Mouse (Mus musculus): ENCODE results near the gene Mars.

Gene Mars

DNA sequence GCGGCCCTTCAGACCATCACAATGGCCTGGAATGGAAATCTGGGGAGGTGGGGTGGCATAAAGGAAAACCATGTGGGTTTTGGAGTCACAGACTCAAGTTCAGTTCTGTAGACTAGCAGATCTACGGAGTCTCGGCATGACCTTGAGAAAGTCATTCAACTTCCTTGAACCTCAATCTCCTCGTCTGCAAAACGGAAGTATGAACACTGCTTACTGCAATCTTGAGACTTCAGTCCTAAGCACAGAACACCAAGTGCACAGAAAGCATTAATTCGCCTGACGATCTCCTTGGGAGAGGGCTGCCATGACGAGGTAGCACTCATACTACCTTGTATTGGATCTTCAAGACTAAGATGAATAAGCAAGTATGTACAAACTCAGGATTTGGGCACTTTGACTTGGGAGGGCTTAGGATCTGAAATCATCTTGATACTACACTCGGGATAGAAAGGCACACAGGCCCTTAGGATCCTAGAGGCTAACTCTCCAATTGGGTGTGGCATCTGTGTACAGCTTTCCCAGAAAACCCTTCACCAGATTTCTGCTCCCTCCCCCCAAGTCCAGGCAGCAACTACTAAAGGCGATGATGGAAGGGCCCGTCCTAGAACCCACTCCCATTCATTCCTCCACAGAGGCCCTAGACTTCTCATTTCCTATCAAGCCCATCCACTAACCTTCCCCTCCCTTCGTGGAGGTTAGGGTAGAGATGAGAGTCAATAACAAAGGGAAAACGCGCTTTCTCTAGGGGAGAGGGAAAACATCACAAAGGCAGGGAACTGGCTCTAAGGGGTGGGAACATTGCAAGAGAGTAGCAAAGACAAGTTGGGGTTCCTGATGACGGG lies 49.7 kb downstream of the Mars start:
- no peak for DNase-seq

DNA sequence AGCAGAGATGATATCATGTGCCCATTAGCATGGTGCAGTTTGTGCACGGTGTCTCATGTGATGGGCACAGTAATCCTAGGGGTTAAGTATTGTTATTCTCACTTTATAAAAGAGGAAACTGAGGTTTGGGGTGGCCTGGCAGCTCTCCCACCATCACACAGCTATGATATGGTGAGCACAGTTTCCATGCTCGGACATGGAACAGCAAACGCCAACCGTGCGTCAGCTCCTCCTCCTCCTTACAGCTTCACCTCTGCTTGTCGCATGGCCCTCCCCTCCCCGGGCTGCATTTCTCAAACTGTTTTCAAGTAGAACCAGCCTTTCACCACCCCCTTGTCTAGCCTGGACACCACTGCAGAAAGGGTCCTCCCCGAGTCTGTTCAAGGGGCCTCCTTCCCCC lies 53.1 kb downstream of the Mars start:
- DNase-seq, result no peak

DNA sequence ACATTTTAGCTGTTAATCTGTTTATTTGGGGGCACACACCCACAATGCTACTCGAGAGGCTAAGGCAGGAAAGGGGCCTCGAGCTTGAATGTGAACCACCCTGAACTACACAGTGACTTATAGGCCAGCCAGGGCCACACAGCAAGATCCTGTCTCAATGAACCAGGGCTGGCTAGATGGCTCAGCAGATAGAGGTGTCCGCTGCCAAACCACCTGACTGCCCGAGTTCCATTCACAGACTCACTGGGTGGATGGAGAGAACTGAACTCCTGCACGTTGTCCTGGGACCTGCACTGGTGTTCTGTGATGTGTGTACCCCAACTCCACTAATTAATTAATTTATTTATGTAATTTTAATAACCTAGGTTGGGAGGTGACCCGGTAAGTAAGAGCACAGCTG lies 53.8 kb downstream of the Mars start:
- DNase-seq, result no peak

DNA sequence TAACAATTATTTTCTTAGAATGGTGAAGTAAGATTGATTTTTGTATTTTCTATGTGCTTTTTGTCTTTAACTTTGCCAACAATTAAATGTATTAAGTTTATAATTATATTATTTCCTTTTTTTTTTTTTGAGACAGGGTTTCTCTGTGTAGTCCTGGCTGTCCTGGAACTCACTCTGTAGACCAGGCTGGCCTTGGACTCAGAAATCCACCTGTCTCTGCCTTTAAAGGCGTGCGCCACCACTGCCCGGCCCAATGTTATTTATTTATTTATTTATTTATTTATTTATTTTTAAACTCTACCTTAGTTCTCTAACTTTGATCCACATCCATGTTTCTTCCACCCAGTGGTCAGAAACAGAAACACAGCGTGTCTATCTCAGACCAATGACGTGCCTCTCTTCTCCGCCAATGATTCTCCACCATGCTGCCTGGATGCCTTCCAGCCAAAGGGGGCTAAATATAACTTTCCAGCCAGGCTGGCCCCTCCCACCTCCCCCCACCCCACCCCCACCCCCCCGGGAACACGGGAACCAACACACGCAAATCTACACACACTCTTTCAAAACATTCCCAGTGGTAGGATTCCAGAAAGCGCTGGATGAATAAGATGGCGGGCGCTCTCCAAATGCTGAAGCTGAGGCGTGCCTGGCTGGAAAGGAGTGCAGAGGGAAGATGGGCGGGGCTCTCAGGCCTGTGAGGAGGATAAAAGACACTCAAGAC lies 55.8 kb downstream of the Mars start:
- DNase-seq, result peak; percentile 33 to 53

DNA sequence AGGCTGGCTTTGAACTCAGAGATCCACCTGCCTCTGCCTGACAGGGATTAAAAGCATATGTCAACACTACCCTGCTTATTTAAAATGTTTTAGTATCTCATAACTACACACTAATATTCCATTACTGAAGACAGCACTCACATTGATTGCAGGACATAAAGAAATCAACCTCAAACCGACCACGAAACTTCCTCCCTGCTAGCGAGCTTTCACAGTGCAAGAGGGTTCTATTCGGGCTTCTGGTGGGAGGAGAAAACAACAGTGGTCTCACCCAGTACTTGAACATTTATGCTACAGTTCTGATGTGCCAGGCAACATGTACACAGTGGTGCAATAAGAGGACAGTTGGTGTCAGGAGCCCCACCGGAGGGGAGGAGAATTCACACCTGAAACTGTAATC lies 60.8 kb downstream of the Mars start:
- no peak for DNase-seq

Data from kidney, adult 8-10 months (tissue).